Mouse (Mus musculus) brain, embryonic 14.5 days (tissue): ENCODE measurements around the gene Borcs5. TPM values are rescaled to one million over a fixed set of nuclear protein-coding genes. Genes with fewer than 3 reads are reported as not detected.

Experiments
- DNase-seq: peaks from one replicate; pipeline ENCODE4 v3.0.0-alpha.2; 2011; ENCODE audit warnings: low read depth
- CTCF ChIP-seq: fragments of 200-500 bp; IDR thresholded peaks from 2 replicates; pipeline ENCODE4 v1.5.1; 2012; ENCODE audit warnings: inconsistent platforms, mild to moderate bottlenecking, moderate library complexity, borderline replicate concordance; ENCODE audit not compliant: insufficient read depth, insufficient read length; ENCODE audit errors: extremely low read depth
- POLR2A ChIP-seq: fragments of 200-500 bp; IDR thresholded peaks from 2 replicates; pipeline ENCODE4 v1.6.1; 2012; ENCODE audit warnings: mild to moderate bottlenecking, inconsistent platforms, borderline replicate concordance; ENCODE audit not compliant: poor library complexity, insufficient read depth, insufficient read length, severe bottlenecking; ENCODE audit errors: extremely low read depth
- polyA plus RNA-seq: library from polyadenylated mRNA; depleted of rRNA; stranded (reverse); fragments of >200 nt; gene quantifications from 2 replicates; pipeline ENCODE4 v1.2.3, GENCODE M21; 2012

Borcs5 gene
- polyA plus RNA-seq, 1 experiment, result 28.3 TPM

DNA sequence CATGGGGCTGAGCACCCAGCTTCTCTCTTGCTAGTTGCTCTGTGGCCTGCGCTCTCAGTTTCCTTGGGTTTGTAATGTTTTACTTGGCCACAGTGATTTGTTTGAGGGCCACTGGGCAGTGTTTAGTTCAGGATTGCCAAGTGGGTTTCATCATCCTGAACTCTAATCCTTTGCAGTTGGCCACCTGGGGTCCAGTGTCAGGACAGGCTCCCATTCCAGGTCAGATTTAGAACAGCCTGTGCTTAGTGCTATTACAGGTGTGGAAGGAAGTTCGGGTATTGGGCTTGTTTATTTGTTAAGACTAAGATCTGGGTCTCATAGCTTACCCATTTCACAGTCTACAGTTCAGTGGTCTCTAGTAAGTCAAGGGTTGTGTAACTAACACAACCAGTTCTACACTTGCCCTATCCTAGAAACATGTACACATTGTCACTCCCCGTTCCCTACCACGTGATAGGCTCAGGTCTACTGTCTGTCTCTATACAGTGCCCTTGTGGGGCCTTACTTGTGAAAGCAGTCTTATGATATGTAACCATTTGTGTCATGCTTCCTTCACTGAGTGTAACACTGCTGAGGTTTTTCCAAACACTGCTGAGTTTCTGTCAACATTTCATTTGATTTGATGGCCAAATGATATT lies 63.9 kb downstream of the Borcs5 start:
- no peak for DNase-seq
- no peak for TF ChIP-seq CTCF
- no peak for TF ChIP-seq POLR2A

DNA sequence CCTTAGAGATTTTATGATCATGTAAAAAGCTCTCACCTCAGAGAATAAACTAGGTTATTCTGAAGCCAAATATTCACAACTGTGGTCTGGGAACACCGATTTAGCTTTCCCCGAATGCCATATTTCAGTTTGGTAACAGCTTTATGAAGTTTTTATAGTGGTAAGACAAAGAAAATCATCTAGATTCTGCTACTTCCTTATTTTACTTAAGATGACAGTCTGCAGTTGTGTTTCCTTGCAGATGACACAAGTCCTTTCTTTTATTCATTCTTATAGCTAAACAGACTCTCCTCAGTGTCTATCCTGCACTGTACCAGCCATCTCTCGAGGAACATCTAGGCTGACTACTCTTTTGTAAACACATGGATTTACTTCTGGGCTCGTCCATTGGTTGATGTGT lies 67.2 kb downstream of the Borcs5 start:
- no peak for TF ChIP-seq POLR2A
- no peak for DNase-seq

DNA sequence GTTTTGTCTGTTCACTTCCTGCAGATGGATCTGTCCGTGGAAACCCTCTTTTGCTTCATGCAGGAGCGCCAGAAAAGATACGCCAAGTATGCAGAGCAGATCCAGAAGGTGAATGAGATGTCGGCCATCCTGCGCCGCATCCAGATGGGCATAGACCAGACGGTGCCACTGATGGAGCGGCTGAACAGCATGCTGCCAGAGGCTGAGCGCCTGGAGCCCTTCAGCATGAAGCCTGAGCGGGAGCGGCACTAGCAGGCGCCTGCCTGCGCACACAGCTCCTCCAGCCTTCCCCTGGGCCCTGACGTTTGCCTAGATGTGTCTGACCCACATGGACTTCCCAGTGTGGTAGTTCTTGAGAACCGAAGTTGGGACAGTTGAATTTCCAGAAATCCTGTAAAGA lies 70.7 kb downstream of the Borcs5 start:
- TF ChIP-seq POLR2A (no peak), CTCF (no peak)
- peak; percentile 47 for DNase-seq

DNA sequence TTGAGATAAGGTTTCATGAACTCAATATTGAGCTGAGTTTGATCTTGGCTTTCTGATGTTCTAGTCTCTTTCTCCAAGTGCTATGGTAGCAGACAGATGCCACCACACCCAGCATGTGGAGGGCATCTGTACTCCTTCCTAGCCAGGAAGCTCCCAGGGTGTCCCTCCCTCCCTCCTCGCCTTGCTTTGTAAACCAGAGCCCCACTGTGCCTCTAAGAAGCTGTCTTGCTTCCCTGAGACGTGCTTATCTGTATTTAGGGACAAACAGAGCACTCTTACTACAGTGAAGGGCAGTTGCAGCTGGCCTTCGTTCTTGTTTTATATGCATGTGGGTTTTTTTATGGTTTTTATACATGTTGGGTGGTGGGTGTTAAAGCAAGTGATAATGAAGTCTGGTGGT lies 74.0 kb downstream of the Borcs5 start:
- no peak for DNase-seq
- TF ChIP-seq POLR2A, result no peak

DNA sequence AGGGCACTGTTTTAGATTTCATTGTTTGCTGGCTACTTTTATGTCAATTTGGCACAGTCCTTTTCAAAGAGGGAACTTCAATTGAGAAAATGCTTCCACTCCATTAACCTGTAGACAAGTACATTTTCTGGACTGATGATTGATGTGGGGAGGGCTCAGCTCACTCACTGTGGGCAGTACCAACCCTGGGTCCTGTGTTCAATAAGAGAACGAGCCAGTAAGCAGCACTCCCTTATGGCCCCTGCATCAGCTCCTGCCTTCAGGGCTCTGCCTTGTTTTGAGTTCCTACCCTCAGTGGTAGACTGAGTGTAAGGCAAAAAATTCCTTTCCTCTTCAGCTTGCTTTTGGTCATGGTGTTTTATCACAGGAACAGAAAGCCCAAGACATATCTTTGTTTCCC lies 74.6 kb downstream of the Borcs5 start:
- no peak for DNase-seq
- TF ChIP-seq POLR2A (no peak), CTCF (no peak)

DNA sequence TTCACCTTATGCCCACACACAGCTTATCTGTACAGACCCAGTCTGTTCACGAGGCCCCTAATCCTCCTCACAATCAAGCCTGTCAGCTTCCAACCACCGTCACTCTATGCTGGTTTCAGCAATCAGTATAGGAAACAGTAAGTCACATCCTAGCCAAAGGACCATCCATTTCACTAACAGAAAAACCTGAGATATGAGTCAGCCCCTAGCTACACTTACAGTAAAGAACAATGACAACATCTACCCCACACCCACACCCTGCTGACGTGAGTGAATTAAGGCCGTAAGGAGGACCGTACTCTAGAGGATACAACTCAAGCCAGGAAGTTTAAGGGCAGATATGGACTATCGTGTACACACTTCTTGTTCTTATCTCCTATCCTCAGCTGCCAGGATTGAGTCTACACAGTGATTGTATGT lies 76.9 kb downstream of the Borcs5 start:
- no peak for DNase-seq
- no peak for TF ChIP-seq CTCF
- TF ChIP-seq POLR2A, result no peak

DNA sequence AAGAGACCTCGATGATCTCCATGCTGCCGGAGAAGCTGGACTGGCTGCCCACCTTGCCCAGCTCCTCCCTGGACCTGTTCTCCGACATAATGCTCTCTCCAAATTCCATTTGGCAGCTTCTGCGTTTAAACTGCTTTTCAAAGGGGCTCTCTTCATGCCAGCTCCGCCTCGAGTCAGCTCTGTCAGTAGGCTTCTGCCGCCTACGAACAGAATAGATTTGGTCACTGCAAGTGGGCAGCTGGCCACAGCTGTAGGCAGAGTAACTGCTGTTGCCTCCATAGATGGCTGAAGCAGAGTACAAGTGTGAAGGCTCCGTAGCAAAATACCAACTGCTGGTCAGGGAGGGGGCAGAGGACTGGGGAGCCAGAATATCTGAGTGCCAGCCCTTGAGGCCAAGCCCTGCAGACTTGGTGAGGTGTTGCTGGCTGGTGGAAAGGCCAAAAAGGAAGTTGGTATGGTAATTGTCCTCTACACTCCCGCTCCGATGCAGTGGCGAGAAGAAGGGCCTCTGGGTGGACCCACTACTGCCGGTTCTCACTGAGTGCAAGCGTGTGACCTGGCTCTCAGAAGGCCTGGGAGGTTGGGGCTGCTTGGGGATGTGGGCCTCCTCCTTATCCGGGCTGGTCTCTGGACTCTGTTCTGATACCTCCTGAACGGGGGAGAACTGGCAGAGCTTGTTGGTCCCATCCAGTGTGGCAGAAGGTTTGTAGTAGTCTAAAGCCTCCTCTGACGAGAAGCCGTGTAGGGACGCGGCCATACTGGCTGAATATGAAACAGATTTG lies 78.8 kb downstream of the Borcs5 start:
- TF ChIP-seq CTCF, result no peak
- no peak for TF ChIP-seq POLR2A
- no peak for DNase-seq

DNA sequence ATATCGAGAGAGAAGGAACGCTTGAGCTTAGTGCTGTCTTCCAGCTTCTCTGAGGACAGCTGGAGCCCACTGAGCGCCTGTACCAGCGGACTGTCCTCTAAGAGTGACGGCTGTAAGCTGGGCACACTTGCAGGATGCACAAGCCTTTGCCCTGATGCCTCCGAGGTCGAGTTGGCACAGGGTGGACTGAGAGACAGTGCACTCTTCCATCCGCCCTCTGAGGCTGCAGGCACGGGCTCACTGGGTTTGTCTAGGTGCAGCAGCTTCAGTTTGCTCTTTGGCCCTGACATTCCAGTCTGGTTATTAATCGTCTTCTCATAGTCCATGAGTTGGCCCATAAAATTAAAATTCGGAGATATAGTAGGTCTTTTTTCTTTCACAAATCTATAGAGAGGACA lies 79.4 kb downstream of the Borcs5 start:
- no peak for DNase-seq
- TF ChIP-seq CTCF (no peak), POLR2A (no peak)

DNA sequence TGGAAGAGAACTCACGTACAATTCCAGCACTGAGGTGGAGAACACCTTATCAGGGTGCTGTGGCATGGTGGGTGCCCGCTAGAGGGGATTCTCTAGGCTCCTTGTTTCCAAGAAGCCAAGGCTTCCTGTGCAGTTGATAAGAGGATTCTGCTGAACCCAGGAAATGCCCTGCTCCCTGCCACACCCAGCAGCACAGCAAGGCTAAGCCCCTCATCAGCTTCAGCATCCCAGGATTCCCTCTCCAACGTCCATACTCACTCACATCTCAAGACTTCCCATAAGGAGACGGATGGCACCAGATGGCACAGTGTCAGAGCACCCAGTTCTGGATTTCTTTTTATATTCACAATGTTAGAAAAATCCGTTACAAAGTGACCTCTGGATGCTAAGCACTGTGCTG lies 79.8 kb downstream of the Borcs5 start:
- DNase-seq, result no peak
- TF ChIP-seq CTCF (no peak), POLR2A (no peak)

DNA sequence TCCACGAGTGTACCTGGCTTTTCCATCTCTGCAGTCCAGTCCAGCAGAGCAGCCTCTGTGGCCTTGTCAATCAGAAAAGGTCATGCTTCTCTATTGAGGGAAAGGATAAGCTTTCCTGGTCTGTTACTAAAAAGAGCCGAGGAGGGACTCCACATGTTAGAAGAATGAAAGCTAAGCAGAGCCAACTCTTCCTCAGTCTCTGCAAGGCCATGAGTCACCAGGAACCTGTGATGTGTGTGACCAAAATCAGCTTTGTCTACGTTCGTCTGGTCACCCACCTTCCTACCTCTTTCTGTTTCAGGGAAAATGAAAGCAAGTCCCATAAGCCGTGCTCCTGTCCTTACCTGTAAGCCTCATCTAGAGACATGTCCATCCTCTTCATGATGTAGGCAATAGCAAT lies 80.8 kb downstream of the Borcs5 start:
- TF ChIP-seq CTCF (no peak), POLR2A (no peak)
- no peak for DNase-seq

DNA sequence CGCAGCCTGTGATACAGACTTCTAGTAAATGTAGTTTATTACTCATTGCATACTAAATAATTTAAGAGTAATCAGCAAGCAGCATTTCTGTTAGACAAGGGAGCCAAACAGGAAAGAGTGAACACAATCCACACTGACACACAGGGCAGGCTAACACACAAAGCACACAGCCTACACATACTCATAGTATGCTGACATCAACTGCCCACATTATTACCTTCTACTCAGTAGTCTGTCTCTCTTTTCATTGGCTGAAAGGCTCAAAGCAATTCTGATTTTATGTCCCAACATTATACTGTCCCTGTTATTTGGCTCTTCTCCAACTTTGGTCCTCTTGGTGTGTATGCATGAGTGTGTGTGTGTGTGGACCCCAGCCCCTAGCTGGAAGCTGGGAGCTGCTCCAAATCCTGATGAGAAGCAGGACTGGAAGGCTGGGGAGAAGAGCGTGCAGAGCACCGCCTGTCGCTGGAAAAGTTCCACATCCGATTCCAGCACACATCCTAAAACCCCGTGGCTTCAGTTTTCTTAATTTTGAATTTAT lies 82.5 kb downstream of the Borcs5 start:
- peak; percentile 24 for DNase-seq
- TF ChIP-seq CTCF (no peak), POLR2A (no peak)

DNA sequence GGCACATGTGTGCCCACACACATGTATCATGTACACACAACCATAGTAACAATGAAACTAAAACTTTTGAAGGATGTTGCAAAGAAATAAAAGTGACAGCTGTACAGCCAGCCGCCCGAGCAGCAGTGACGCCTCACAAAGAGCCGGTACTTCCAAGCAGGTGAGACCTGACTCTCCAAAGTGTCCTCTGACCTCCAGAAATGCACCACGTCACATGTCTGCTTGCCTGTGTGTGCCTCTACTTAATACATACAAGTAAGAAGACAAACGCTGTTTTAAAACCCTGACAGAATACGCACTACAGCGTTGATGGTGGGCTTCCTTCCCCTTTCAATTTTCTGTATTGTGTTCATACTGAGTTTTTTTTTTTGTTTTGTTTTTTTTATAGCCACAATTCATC lies 83.6 kb downstream of the Borcs5 start:
- DNase-seq, result no peak
- TF ChIP-seq CTCF (no peak), POLR2A (no peak)

DNA sequence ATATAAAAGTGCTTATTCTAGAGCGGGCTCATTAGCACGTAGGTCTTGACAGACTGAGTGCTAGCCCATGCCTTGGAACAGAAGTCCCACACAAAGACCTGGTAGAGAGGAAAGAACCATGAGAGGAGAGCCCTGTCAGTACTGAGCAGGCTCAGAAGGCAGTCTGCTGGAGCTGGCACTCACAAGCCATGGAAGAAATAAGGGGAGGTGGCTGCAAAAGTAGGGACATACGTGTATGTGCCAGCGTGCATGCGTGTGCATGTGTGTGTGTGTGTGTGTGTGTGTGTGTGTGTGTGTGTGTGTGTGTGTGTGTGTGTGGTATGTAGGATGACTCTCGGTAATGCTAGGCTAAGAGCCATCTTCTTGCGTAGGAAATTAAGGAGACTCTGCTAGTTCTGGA lies 84.0 kb downstream of the Borcs5 start:
- TF ChIP-seq POLR2A (no peak), CTCF (no peak)
- no peak for DNase-seq
